ENCODE assay signal across 20 mouse cellular contexts in the genomic region with DNA sequence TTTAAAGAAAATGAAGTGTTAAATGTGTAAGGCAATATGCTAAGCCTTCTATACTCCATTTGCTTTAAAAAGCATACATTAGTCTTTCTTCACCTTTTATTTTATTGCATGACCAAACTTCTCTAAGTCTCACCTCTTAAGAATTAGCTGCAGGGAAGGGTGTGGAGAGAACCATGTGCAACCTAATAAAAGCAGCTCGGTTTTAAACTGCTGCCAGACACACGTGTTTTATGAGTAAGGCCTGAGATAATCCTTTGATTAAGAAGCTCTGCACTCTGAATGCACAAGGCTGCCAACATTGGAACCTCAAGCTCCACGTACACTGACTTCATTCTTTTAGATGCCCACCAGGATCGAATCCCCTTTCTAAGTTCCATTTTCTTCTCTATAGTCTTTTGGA.
A peak's percentile ranks its signal among the peaks of the same experiment; 100 is the strongest.
DNase-seq lines count a peak whose midpoint lies in the region; ATAC-seq and TF ChIP-seq lines count a peak whose summit lies in the region.
"Had no signal": no experiment of that assay in that cellular context is flagged by ENCODE, and none has a peak within 500 bp of the region (broad histone marks: within the 10 kb centered on the region; RNA-seq: fewer than 3 reads in every experiment).

No protein-coding gene starts in this region.

- 51% methylated on average over 4 of the region's 4 CpGs for WGBS in heart, embryonic 13.5 days
- WGBS in stomach, embryonic 15.5 days, result 43% methylated on average over 4 of the region's 4 CpGs

- no peak overlapping the region for H3K9ac ChIP-seq in heart, embryonic 13.5 days
- no peak overlapping the region for H3K9ac ChIP-seq in MEL (ENCODE audit: control insufficient read depth, low read depth, low read length, poor library complexity, severe bottlenecking)
- H3K9ac ChIP-seq in stomach, embryonic 15.5 days, result no peak overlapping the region
- H3K9ac ChIP-seq: forebrain, embryonic 15.5 days; heart, embryonic 12.5 days; liver, embryonic 12.5 days had no signal

- no peak for TF ChIP-seq RAD21 in MEL (IDR thresholded peaks at IDR 0.05; ENCODE audit: low read depth, low read length)

- no peak for TF ChIP-seq CTCF in MEL (IDR thresholded peaks at IDR 0.05 in 2 of 3, conservative IDR thresholded peaks at IDR 0.05 in 1 of 3; ENCODE audit: control insufficient read depth in 1 of 3, insufficient read depth in 1 of 3, low read depth in 2 of 3, low read length in 3 of 3, poor library complexity in 1 of 3, severe bottlenecking in 1 of 3)
- TF ChIP-seq CTCF in brain, embryonic 14.5 days (IDR thresholded peaks at IDR 0.05; ENCODE audit: borderline replicate concordance, extremely low read depth, insufficient read depth, insufficient read length), result no peak

- TF ChIP-seq EP300 in MEL (IDR thresholded peaks at IDR 0.05; ENCODE audit: low read depth in 1 of 2, low read length in 2 of 2), result no peak

- H3K79me2 ChIP-seq in MEL (ENCODE audit: control insufficient read depth, insufficient read depth, low read length, poor library complexity), result peaks cover 2% of the 10 kb centered on the region

- intact Hi-C loops in heart, postnatal 14 days (cut with DNase I), result no loop called here

- H3K4me3 ChIP-seq in heart, embryonic 13.5 days, result no peak overlapping the region
- no peak overlapping the region for H3K4me3 ChIP-seq in MEL (ENCODE audit: control insufficient read depth in 1 of 2, insufficient read depth in 1 of 2, low read depth in 2 of 2, low read length in 2 of 2)
- H3K4me3 ChIP-seq in stomach, embryonic 15.5 days (replicated peaks), result no peak overlapping the region
- H3K4me3 ChIP-seq: erythroblast, embryonic 14.5 days; forebrain, embryonic 15.5 days; heart, embryonic 12.5 days; liver, embryonic 12.5 days; midbrain, embryonic 10.5 days had no signal

- no peak for DNase-seq in heart, postnatal 14 days
- peak; percentile 35 for DNase-seq in MEL (ENCODE audit: low read depth, low spot score)
- DNase-seq in brain, embryonic 14.5 days (ENCODE audit: low read depth), result peak; percentile 24
- DNase-seq in lung, postnatal 14 days, result no peak
- DNase-seq: cerebellum, adult 9-10 months; gastrocnemius, postnatal 25 days; kidney, postnatal 4 days; layer of hippocampus, adult 9-11 months; lung, adult 2 months; thymus, adult 18-20 months; thymus, postnatal 4 days had no signal

- no peaks in the 10 kb centered on the region for H3K27me3 ChIP-seq in heart, embryonic 13.5 days (replicated peaks)
- no peaks in the 10 kb centered on the region for H3K27me3 ChIP-seq in MEL (ENCODE audit: control insufficient read depth in 1 of 2, insufficient read depth in 2 of 2, low read length in 2 of 2)
- no peaks in the 10 kb centered on the region for H3K27me3 ChIP-seq in stomach, embryonic 15.5 days (replicated peaks)
- H3K27me3 ChIP-seq: forebrain, embryonic 15.5 days; heart, embryonic 12.5 days; liver, embryonic 12.5 days had no signal

- 0 out of 2 replicates have a peak overlapping the region, but pooled peaks have one; percentile 10 for H3K27ac ChIP-seq in heart, embryonic 13.5 days (replicated peaks)
- no peak overlapping the region for H3K27ac ChIP-seq in MEL (ENCODE audit: control insufficient read depth, low read depth, low read length)
- 0 out of 2 replicates have a peak overlapping the region, but pooled peaks have one; percentile 26 for H3K27ac ChIP-seq in stomach, embryonic 15.5 days
- H3K27ac ChIP-seq: forebrain, embryonic 15.5 days; liver, embryonic 12.5 days; macrophage; midbrain, embryonic 10.5 days had no signal

- no peak for ATAC-seq in heart, embryonic 13.5 days (ENCODE audit: extremely low read depth, insufficient number of reproducible peaks, low FRiP score, low TSS enrichment)
- ATAC-seq in stomach, embryonic 15.5 days (ENCODE audit: insufficient read depth, low FRiP score, low read depth), result no peak
- ATAC-seq in CD4-positive, CD25-positive, alpha-beta regulatory T cell, adult 4 months, result no peak
- ATAC-seq: forebrain, embryonic 15.5 days; liver, embryonic 12.5 days had no signal

- H3K4me1 ChIP-seq in heart, embryonic 13.5 days, result peaks cover 41% of the 10 kb centered on the region
- H3K4me1 ChIP-seq in MEL (ENCODE audit: control insufficient read depth in 1 of 2, insufficient read depth in 2 of 2, low read length in 2 of 2), result peaks cover 7 to 8% of the 10 kb centered on the region in 2 experiments; a peak in 3 of 4 replicates
- H3K4me1 ChIP-seq in stomach, embryonic 15.5 days, result no peaks in the 10 kb centered on the region
- H3K4me1 ChIP-seq: midbrain, embryonic 10.5 days had no signal

- H3K36me3 ChIP-seq in heart, embryonic 13.5 days, result peaks cover 9% of the 10 kb centered on the region
- peaks cover 0 to 12% of the 10 kb centered on the region in 2 experiments; a peak in 2 of 4 replicates for H3K36me3 ChIP-seq in MEL (ENCODE audit: control insufficient read depth in 1 of 2, insufficient read depth in 2 of 2, low read length in 2 of 2)
- no peaks in the 10 kb centered on the region for H3K36me3 ChIP-seq in stomach, embryonic 15.5 days

- no peak for TF ChIP-seq POLR2A in MEL (IDR thresholded peaks at IDR 0.05; ENCODE audit: control insufficient read depth in 1 of 2, insufficient read depth in 1 of 2, low read depth in 1 of 2, low read length in 2 of 2, poor library complexity in 1 of 2)
- TF ChIP-seq POLR2A in brain, embryonic 14.5 days (IDR thresholded peaks at IDR 0.05; ENCODE audit: borderline replicate concordance, extremely low read depth, insufficient read depth, insufficient read length, poor library complexity, severe bottlenecking), result no peak

- no peaks in the 10 kb centered on the region for H3K9me3 ChIP-seq in heart, embryonic 13.5 days
- H3K9me3 ChIP-seq in MEL (replicated peaks; ENCODE audit: insufficient read depth, low read length), result no peaks in the 10 kb centered on the region
- no peaks in the 10 kb centered on the region for H3K9me3 ChIP-seq in stomach, embryonic 15.5 days
- H3K9me3 ChIP-seq: forebrain, embryonic 15.5 days; heart, embryonic 12.5 days; liver, embryonic 12.5 days; midbrain, embryonic 10.5 days had no signal

- H3K4me2 ChIP-seq in heart, embryonic 13.5 days, result no peak overlapping the region
- no peak overlapping the region for H3K4me2 ChIP-seq in stomach, embryonic 15.5 days
- H3K4me2 ChIP-seq: forebrain, embryonic 15.5 days; heart, embryonic 12.5 days; liver, embryonic 12.5 days had no signal

TF ChIP-seq in MEL, 35 proteins besides CTCF, POLR2A, EP300 and RAD21 (continues in another document):
- no peak for TF ChIP-seq NRF1 (IDR thresholded peaks at IDR 0.05; ENCODE audit: insufficient read depth, low read depth, low read length, poor library complexity, severe bottlenecking)
- TF ChIP-seq CHD2 (IDR thresholded peaks at IDR 0.05; ENCODE audit: low read length), result no peak
- no peak for TF ChIP-seq TCF12 (IDR thresholded peaks at IDR 0.05; ENCODE audit: low read depth, low read length)
- no peak for TF ChIP-seq ZC3H11A (IDR thresholded peaks at IDR 0.05; ENCODE audit: low read depth, low read length)
- TF ChIP-seq USF2 (IDR thresholded peaks at IDR 0.05; ENCODE audit: borderline replicate concordance in 1 of 2, insufficient read depth in 1 of 2, low read depth in 1 of 2, low read length in 2 of 2), result no peak
- TF ChIP-seq GABPA (IDR thresholded peaks at IDR 0.05; ENCODE audit: low read depth, low read length), result no peak
- peak; percentile 46; the same call in 1 of the 2 replicates for TF ChIP-seq ETS1 (IDR thresholded peaks at IDR 0.05; ENCODE audit: low read depth, low read length)
- no peak for TF ChIP-seq MYB (IDR thresholded peaks at IDR 0.05; ENCODE audit: low read depth, low read length)
- no peak for TF ChIP-seq POLR2AphosphoS2 (IDR thresholded peaks at IDR 0.05; ENCODE audit: low read length)
- TF ChIP-seq JUND (IDR thresholded peaks at IDR 0.05; ENCODE audit: low read depth, low read length), result no peak
- peak; percentile 64; the same call in 1 of the 2 replicates for TF ChIP-seq BHLHE40 (IDR thresholded peaks at IDR 0.05; ENCODE audit: borderline replicate concordance, low read depth, low read length)
- no peak for TF ChIP-seq GATA1 (IDR thresholded peaks at IDR 0.05; ENCODE audit: low read depth, low read length)
- TF ChIP-seq MEF2A (IDR thresholded peaks at IDR 0.05; ENCODE audit: extremely low read depth, insufficient replicate concordance, low read depth, low read length, poor library complexity, severe bottlenecking), result no peak
- TF ChIP-seq POLR2AphosphoS5 (IDR thresholded peaks at IDR 0.05; ENCODE audit: borderline replicate concordance, low read depth, low read length), result no peak
- no peak for TF ChIP-seq RCOR1 (IDR thresholded peaks at IDR 0.05; ENCODE audit: low read depth, low read length)
- TF ChIP-seq ELF1 (IDR thresholded peaks at IDR 0.05; ENCODE audit: low read depth, low read length), result no peak
- no peak for TF ChIP-seq KAT2A (conservative IDR thresholded peaks at IDR 0.05; ENCODE audit: low read depth, low read length)
- no peak for TF ChIP-seq UBTF (IDR thresholded peaks at IDR 0.05; ENCODE audit: borderline replicate concordance, insufficient read depth, low read depth, low read length)
- TF ChIP-seq MAZ (IDR thresholded peaks at IDR 0.05; ENCODE audit: low read depth, low read length), result no peak
- TF ChIP-seq SIN3A (IDR thresholded peaks at IDR 0.05; ENCODE audit: low read length), result peak; percentile 67
- peak; percentile 72; the same call in 1 of the 2 replicates for TF ChIP-seq MYC (IDR thresholded peaks at IDR 0.05; ENCODE audit: low read depth, low read length)
- no peak for TF ChIP-seq MAFK (IDR thresholded peaks at IDR 0.05; ENCODE audit: borderline replicate concordance, low read depth, low read length)
- no peak for TF ChIP-seq HCFC1 (IDR thresholded peaks at IDR 0.05; ENCODE audit: low read depth, low read length)
- TF ChIP-seq ZMIZ1 (IDR thresholded peaks at IDR 0.05; ENCODE audit: low read depth, low read length), result no peak
- TF ChIP-seq USF1 (IDR thresholded peaks at IDR 0.05; ENCODE audit: low read depth, low read length), result peak; percentile 18; the same call in 1 of the 2 replicates
- peak; percentile 85 for TF ChIP-seq MAX (IDR thresholded peaks at IDR 0.05; ENCODE audit: low read length)
- TF ChIP-seq TBP (IDR thresholded peaks at IDR 0.05; ENCODE audit: low read depth, low read length), result no peak
- TF ChIP-seq ZKSCAN1 (IDR thresholded peaks at IDR 0.05; ENCODE audit: low read depth, low read length), result no peak
- no peak for TF ChIP-seq NELFE (IDR thresholded peaks at IDR 0.05; ENCODE audit: low read depth, low read length)
- TF ChIP-seq CHD1 (IDR thresholded peaks at IDR 0.05; ENCODE audit: low read depth, low read length), result no peak
- TF ChIP-seq SMC3 (IDR thresholded peaks at IDR 0.05; ENCODE audit: low read depth, low read length), result no peak
- TF ChIP-seq E2F4 (IDR thresholded peaks at IDR 0.05; ENCODE audit: borderline replicate concordance, low read depth, low read length), result no peak
- no peak for TF ChIP-seq TAL1 (IDR thresholded peaks at IDR 0.05; ENCODE audit: low read length)
- TF ChIP-seq ZNF384 (IDR thresholded peaks at IDR 0.05; ENCODE audit: low read depth, low read length), result no peak

Comparison
In these comparisons a context has a peak if more than half of its experiments do, and no peak if none do; other contexts are left out.
1. DNase-seq: peak in MEL (single experiment) and brain, embryonic 14.5 days (single experiment); none in heart, postnatal 14 days (0 of 2) and lung, postnatal 14 days (single experiment).